Mouse (Mus musculus): ENCODE measurements around the gene Tmem125. TPM values are rescaled to one million over a fixed set of nuclear protein-coding genes. Genes with fewer than 3 reads are reported as not detected.

The Tmem125 gene
- 0.25 and 0.32 TPM in 2 replicates for polyA plus RNA-seq (2014; fragmentation: Nextera tagmentation; extraction: Ambion mirVana)

- peak; percentile 64 for DNase-seq (ENCODE audit: low spot score)
- Histone ChIP-seq H3K9me3 (ENCODE audit: control insufficient read depth, low read length) (no peaks in the 10 kb centered on the region), H3K9ac (ENCODE audit: low read length) (peak within 1 kb of the TSS; percentile 36; the same call in 1 of the 2 replicates), H3K36me3 (ENCODE audit: control insufficient read depth, insufficient read depth, low read length) (no peaks in the 10 kb centered on the region), H3K4me2 (ENCODE audit: low read depth, low read length, severe bottlenecking) (peak within 1 kb of the TSS; percentile 58), H3K27me3 (ENCODE audit: control insufficient read depth, insufficient read depth, low read length) (peaks cover 2% of the 10 kb centered on the region), H3K27ac (ENCODE audit: low read depth, low read length) (no peak within 1 kb of the TSS), H3K4me3 (ENCODE audit: low read depth, low read length) (peak within 1 kb of the TSS; percentile 31), H3K4me1 (replicated peaks; ENCODE audit: control insufficient read depth, insufficient read depth, low read length) (peaks cover 2% of the 10 kb centered on the region; the same call in 1 of the 2 replicates)
- peak; percentile 56 for ATAC-seq (replicated peaks; ENCODE audit: low FRiP score)
- WGBS: 2% methylated on average over 24 of the region's 24 CpGs
These were observed at the start of gene Tmem125 for GRCm38 (mm10) chr4:118543592-118544260. TSS of gene Tmem125 (minus strand) at chr4:118544044.

- H3K4me1 ChIP-seq (replicated peaks; ENCODE audit: control insufficient read depth, insufficient read depth, low read length): no peaks in the 10 kb centered on the region
- H3K36me3 ChIP-seq (ENCODE audit: control insufficient read depth, insufficient read depth, low read length): no peaks in the 10 kb centered on the region
- no peak overlapping the region for H3K4me2 ChIP-seq (ENCODE audit: low read depth, low read length, severe bottlenecking)
- H3K27ac ChIP-seq (ENCODE audit: low read depth, low read length): no peak overlapping the region
- H3K27me3 ChIP-seq (ENCODE audit: control insufficient read depth, insufficient read depth, low read length): no peaks in the 10 kb centered on the region
- DNase-seq (ENCODE audit: low spot score): no peak
- no peak overlapping the region for H3K9ac ChIP-seq (ENCODE audit: low read length)
- ATAC-seq (replicated peaks; ENCODE audit: low FRiP score): no peak
- no peaks in the 10 kb centered on the region; the same call in 1 of the 2 replicates for H3K9me3 ChIP-seq (ENCODE audit: control insufficient read depth, low read length)
- H3K4me3 ChIP-seq (ENCODE audit: low read depth, low read length): no peak overlapping the region
- WGBS: 4% methylated on average over 7 of the region's 7 CpGs
These were observed 45.9 kb upstream of the Tmem125 start for GRCm38 (mm10) chr4:118589733-118590130.

GRCm38 (mm10) chr4:118589053-118589732 lies 45.3 kb upstream of the Tmem125 start:
- Histone ChIP-seq H3K36me3 (ENCODE audit: control insufficient read depth, insufficient read depth, low read length) (no peaks in the 10 kb centered on the region), H3K9ac (ENCODE audit: low read length) (no peak overlapping the region), H3K4me1 (replicated peaks; ENCODE audit: control insufficient read depth, insufficient read depth, low read length) (no peaks in the 10 kb centered on the region), H3K9me3 (ENCODE audit: control insufficient read depth, low read length) (no peaks in the 10 kb centered on the region; the same call in 1 of the 2 replicates), H3K27ac (ENCODE audit: low read depth, low read length) (no peak overlapping the region), H3K27me3 (ENCODE audit: control insufficient read depth, insufficient read depth, low read length) (no peaks in the 10 kb centered on the region), H3K4me2 (ENCODE audit: low read depth, low read length, severe bottlenecking) (no peak overlapping the region), H3K4me3 (ENCODE audit: low read depth, low read length) (no peak overlapping the region)
- ATAC-seq (replicated peaks; ENCODE audit: low FRiP score): no peak
- 59% methylated on average over 12 of the region's 12 CpGs for WGBS
- DNase-seq (ENCODE audit: low spot score): no peak

GRCm38 (mm10) chr4:118582629-118583028 lies 38.8 kb upstream of the Tmem125 start:
- Histone ChIP-seq H3K9ac (ENCODE audit: low read length) (no peak overlapping the region), H3K36me3 (ENCODE audit: control insufficient read depth, insufficient read depth, low read length) (no peaks in the 10 kb centered on the region), H3K9me3 (ENCODE audit: control insufficient read depth, low read length) (no peaks in the 10 kb centered on the region; the same call in 1 of the 2 replicates), H3K27me3 (ENCODE audit: control insufficient read depth, insufficient read depth, low read length) (no peaks in the 10 kb centered on the region), H3K4me2 (ENCODE audit: low read depth, low read length, severe bottlenecking) (no peak overlapping the region), H3K4me1 (replicated peaks; ENCODE audit: control insufficient read depth, insufficient read depth, low read length) (no peaks in the 10 kb centered on the region), H3K27ac (ENCODE audit: low read depth, low read length) (no peak overlapping the region), H3K4me3 (ENCODE audit: low read depth, low read length) (no peak overlapping the region)
- DNase-seq (ENCODE audit: low spot score) (no peak), ATAC-seq (replicated peaks; ENCODE audit: low FRiP score) (no peak)
- WGBS: 93% methylated on average over 8 of the region's 8 CpGs

- WGBS: 43% methylated on average over 11 of the region's 11 CpGs
- Histone ChIP-seq H3K4me1 (replicated peaks; ENCODE audit: control insufficient read depth, insufficient read depth, low read length) (no peaks in the 10 kb centered on the region), H3K27me3 (ENCODE audit: control insufficient read depth, insufficient read depth, low read length) (no peaks in the 10 kb centered on the region), H3K27ac (ENCODE audit: low read depth, low read length) (no peak overlapping the region), H3K4me3 (ENCODE audit: low read depth, low read length) (no peak overlapping the region), H3K36me3 (ENCODE audit: control insufficient read depth, insufficient read depth, low read length) (no peaks in the 10 kb centered on the region), H3K4me2 (ENCODE audit: low read depth, low read length, severe bottlenecking) (no peak overlapping the region), H3K9ac (ENCODE audit: low read length) (no peak overlapping the region), H3K9me3 (ENCODE audit: control insufficient read depth, low read length) (no peaks in the 10 kb centered on the region; the same call in 1 of the 2 replicates)
- DNase-seq (ENCODE audit: low spot score) (no peak), ATAC-seq (replicated peaks; ENCODE audit: low FRiP score) (no peak; the same call in 1 of the 2 replicates)
These were observed 37.7 kb upstream of the Tmem125 start for GRCm38 (mm10) chr4:118581508-118581907.

GRCm38 (mm10) chr4:118579313-118579712 lies 35.5 kb upstream of the Tmem125 start:
- Histone ChIP-seq H3K27me3 (ENCODE audit: control insufficient read depth, insufficient read depth, low read length) (no peaks in the 10 kb centered on the region), H3K9me3 (ENCODE audit: control insufficient read depth, low read length) (no peaks in the 10 kb centered on the region), H3K4me3 (ENCODE audit: low read depth, low read length) (no peak overlapping the region), H3K4me1 (replicated peaks; ENCODE audit: control insufficient read depth, insufficient read depth, low read length) (no peaks in the 10 kb centered on the region), H3K9ac (ENCODE audit: low read length) (no peak overlapping the region), H3K27ac (ENCODE audit: low read depth, low read length) (no peak overlapping the region), H3K36me3 (ENCODE audit: control insufficient read depth, insufficient read depth, low read length) (no peaks in the 10 kb centered on the region), H3K4me2 (ENCODE audit: low read depth, low read length, severe bottlenecking) (no peak overlapping the region)
- WGBS: 55% methylated on average over 13 of the region's 13 CpGs
- DNase-seq (ENCODE audit: low spot score): peak; percentile 70
- ATAC-seq (replicated peaks; ENCODE audit: low FRiP score): no peak

GRCm38 (mm10) chr4:118576097-118576496 lies 32.3 kb upstream of the Tmem125 start:
- Histone ChIP-seq H3K9ac (ENCODE audit: low read length) (no peak overlapping the region), H3K27me3 (ENCODE audit: control insufficient read depth, insufficient read depth, low read length) (no peaks in the 10 kb centered on the region), H3K9me3 (ENCODE audit: control insufficient read depth, low read length) (no peaks in the 10 kb centered on the region), H3K4me3 (ENCODE audit: low read depth, low read length) (no peak overlapping the region), H3K4me1 (replicated peaks; ENCODE audit: control insufficient read depth, insufficient read depth, low read length) (no peaks in the 10 kb centered on the region), H3K27ac (ENCODE audit: low read depth, low read length) (no peak overlapping the region), H3K36me3 (ENCODE audit: control insufficient read depth, insufficient read depth, low read length) (no peaks in the 10 kb centered on the region), H3K4me2 (ENCODE audit: low read depth, low read length, severe bottlenecking) (no peak overlapping the region)
- DNase-seq (ENCODE audit: low spot score) (peak; percentile 93), ATAC-seq (replicated peaks; ENCODE audit: low FRiP score) (peak; percentile 36; the same call in 1 of the 2 replicates)
- WGBS: 7% methylated on average over 6 of the region's 6 CpGs

- no peaks in the 10 kb centered on the region for H3K36me3 ChIP-seq (ENCODE audit: control insufficient read depth, insufficient read depth, low read length)
- H3K27me3 ChIP-seq (ENCODE audit: control insufficient read depth, insufficient read depth, low read length): no peaks in the 10 kb centered on the region; the same call in 1 of the 2 replicates
- WGBS: 89% methylated on average over 15 of the region's 15 CpGs
- H3K4me2 ChIP-seq (ENCODE audit: low read depth, low read length, severe bottlenecking): no peak overlapping the region
- H3K9me3 ChIP-seq (ENCODE audit: control insufficient read depth, low read length): no peaks in the 10 kb centered on the region
- H3K9ac ChIP-seq (ENCODE audit: low read length): no peak overlapping the region
- ATAC-seq (replicated peaks; ENCODE audit: low FRiP score): no peak
- no peaks in the 10 kb centered on the region for H3K4me1 ChIP-seq (replicated peaks; ENCODE audit: control insufficient read depth, insufficient read depth, low read length)
- no peak overlapping the region for H3K4me3 ChIP-seq (ENCODE audit: low read depth, low read length)
- H3K27ac ChIP-seq (ENCODE audit: low read depth, low read length): no peak overlapping the region
- DNase-seq (ENCODE audit: low spot score): no peak
These were observed 27.6 kb upstream of the Tmem125 start for GRCm38 (mm10) chr4:118571441-118571840.
